Mouse (Mus musculus): ENCODE data around the gene Eif4g3. TPM values are rescaled to one million over a fixed set of nuclear protein-coding genes. Genes with fewer than 3 reads are reported as not detected.

The Eif4g3 gene
- total and polyA plus RNA-seq, 3 experiments = 29.1 to 43.7 (median 39.7) TPM

DNA sequence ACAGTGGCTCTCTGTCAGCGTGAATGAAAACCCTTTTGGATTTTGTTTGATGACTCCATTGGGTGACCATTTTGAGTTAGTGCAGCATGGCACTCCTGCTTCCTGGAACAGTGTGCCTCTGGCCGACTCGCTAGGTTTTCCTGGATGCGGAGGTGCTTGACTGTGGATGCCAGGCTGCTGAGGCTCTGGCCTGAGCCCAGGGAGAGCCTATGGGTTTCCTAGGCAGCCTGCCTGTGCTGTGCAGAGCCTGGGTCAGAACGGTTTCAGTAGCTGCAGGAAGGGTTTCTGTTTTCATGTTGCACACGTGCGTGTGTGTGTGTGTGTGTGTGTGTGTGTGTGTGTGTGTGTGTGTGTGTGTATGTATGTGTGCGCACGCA, 46.4 kb downstream of the Eif4g3 start:
- no peaks in the 10 kb centered on the region for H3K27me3 ChIP-seq (ENCODE audit: control insufficient read depth, insufficient read depth, low read length)
- peak in 1 of 2 experiments; percentile 27 for DNase-seq
- WGBS = 65% methylated on average over 9 of the region's 9 CpGs
- intact Hi-C loops (cut with DNase I) = no loop called here
- H3K79me2 ChIP-seq (replicated peaks; ENCODE audit: control insufficient read depth, insufficient read depth, low read length) = 0 out of 2 replicates have a peak, but pooled peaks cover 2% of the 10 kb centered on the region
- no peak overlapping the region for H3K4me3 ChIP-seq
- TF ChIP-seq EP300 (IDR thresholded peaks at IDR 0.05; ENCODE audit: insufficient read depth, low read depth, low read length) (no peak), POLR2A (IDR thresholded peaks at IDR 0.05; ENCODE audit: insufficient read depth, low read depth, low read length) (no peak), CTCF (IDR thresholded peaks at IDR 0.05) (no peak)
- H3K27ac ChIP-seq = no peak overlapping the region
- no peak overlapping the region for H3K9ac ChIP-seq (ENCODE audit: low read depth, low read length)
- peaks cover 6% of the 10 kb centered on the region for H3K4me1 ChIP-seq (ENCODE audit: control insufficient read depth, insufficient read depth, low read length)
- H3K36me3 ChIP-seq (ENCODE audit: control insufficient read depth, insufficient read depth, low read length) = no peaks in the 10 kb centered on the region

DNA sequence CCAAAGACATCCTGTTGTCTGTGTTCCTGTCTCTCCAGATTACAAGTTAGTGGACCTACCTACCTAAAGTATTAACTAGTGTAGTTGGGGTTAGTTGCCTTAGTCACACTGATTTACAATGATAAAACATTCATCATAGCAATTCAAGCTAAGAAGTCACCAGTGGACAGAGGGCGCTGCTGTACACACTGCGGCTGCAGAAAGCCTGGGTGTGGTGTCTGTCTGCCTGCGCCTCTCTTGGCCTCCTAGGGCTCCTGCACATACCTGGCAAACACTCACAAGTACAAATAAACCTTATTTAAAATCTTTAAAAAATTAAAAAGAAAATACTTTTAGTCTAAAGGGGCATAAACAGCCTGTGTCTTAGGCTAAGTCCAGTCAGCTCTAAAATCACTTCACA, 47.8 kb downstream of the Eif4g3 start:
- intact Hi-C loops (cut with DNase I) = no loop called here
- 94% methylated on average over 3 of the region's 3 CpGs for WGBS
- DNase-seq = no peak
- Histone ChIP-seq H3K4me1 (ENCODE audit: control insufficient read depth, insufficient read depth, low read length) (peaks cover 6% of the 10 kb centered on the region), H3K36me3 (ENCODE audit: control insufficient read depth, insufficient read depth, low read length) (no peaks in the 10 kb centered on the region), H3K9ac (ENCODE audit: low read depth, low read length) (no peak overlapping the region), H3K79me2 (replicated peaks; ENCODE audit: control insufficient read depth, insufficient read depth, low read length) (0 out of 2 replicates have a peak, but pooled peaks cover 2% of the 10 kb centered on the region), H3K27ac (no peak overlapping the region), H3K27me3 (ENCODE audit: control insufficient read depth, insufficient read depth, low read length) (no peaks in the 10 kb centered on the region), H3K4me3 (no peak overlapping the region)
- TF ChIP-seq CTCF (IDR thresholded peaks at IDR 0.05) = 0 out of 2 replicates have a peak, but pooled peaks have one; percentile 16
- TF ChIP-seq POLR2A (IDR thresholded peaks at IDR 0.05; ENCODE audit: insufficient read depth, low read depth, low read length) = no peak

DNA sequence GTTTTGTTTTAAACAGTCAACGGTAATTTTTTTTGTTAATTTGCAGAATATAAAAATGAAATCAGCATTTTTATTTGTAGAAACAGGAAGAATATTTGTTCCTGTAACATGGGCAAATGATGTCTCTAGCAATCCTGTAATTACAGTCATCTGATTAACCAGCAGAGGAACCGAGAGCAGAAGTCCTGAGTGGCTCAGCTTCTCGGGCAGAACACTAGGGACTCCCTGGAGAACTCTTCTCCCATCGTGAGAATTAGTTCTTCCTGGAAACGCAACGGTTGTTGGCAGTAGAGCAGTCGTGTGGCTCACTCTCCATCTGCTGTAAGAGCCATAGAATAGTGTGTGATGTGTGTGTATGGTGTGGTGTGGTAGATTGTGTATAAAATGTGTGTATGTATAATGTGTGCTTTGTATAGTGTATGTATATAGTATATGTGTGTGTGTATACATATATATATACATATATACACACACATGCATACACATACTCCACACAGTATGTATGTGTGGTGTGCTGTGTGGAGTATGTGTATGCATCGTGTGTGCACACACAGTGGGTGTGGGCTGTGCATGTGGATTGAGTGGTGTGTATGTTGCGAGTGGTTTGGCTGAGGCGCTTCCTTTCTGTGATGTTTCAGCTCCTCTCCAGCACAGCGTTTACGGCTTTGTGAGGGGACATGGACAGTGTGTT, 48.9 kb downstream of the Eif4g3 start:
- H3K4me3 ChIP-seq = no peak overlapping the region
- no peaks in the 10 kb centered on the region for H3K27me3 ChIP-seq (ENCODE audit: control insufficient read depth, insufficient read depth, low read length)
- intact Hi-C loops (cut with DNase I) = no loop called here
- H3K79me2 ChIP-seq (replicated peaks; ENCODE audit: control insufficient read depth, insufficient read depth, low read length) = 0 out of 2 replicates have a peak, but pooled peaks cover 2% of the 10 kb centered on the region
- TF ChIP-seq EP300 (IDR thresholded peaks at IDR 0.05; ENCODE audit: insufficient read depth, low read depth, low read length) = no peak
- TF ChIP-seq POLR2A (IDR thresholded peaks at IDR 0.05; ENCODE audit: insufficient read depth, low read depth, low read length) = no peak
- peak overlapping the region; percentile 44; the same call in 1 of the 2 replicates for H3K27ac ChIP-seq
- peaks cover 6% of the 10 kb centered on the region for H3K4me1 ChIP-seq (ENCODE audit: control insufficient read depth, insufficient read depth, low read length)
- DNase-seq = no peak
- no peak overlapping the region for H3K9ac ChIP-seq (ENCODE audit: low read depth, low read length)
- 57% methylated on average over 12 of the region's 12 CpGs for WGBS
- no peaks in the 10 kb centered on the region for H3K36me3 ChIP-seq (ENCODE audit: control insufficient read depth, insufficient read depth, low read length)

DNA sequence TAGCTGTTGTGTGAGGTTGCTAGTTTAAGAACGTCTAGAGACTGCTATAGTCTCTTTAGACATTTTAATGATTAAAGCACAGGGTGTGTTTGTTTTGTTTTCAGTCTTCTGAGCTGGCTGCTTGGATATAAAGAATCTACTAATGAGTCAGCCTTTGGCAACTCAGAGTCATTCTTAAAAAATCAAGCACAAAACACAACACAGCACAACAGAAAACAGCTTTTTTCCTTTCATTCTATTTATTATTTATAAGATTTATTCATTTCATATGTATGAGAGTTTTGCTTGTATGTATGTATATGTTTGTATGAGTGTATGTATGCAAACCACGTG, 49.4 kb downstream of the Eif4g3 start:
- TF ChIP-seq CTCF (IDR thresholded peaks at IDR 0.05) (no peak), POLR2A (IDR thresholded peaks at IDR 0.05; ENCODE audit: insufficient read depth, low read depth, low read length) (no peak), EP300 (IDR thresholded peaks at IDR 0.05; ENCODE audit: insufficient read depth, low read depth, low read length) (no peak)
- WGBS = 57% methylated on average over 2 of the region's 2 CpGs
- Histone ChIP-seq H3K27ac (peak overlapping the region; percentile 44; the same call in 1 of the 2 replicates), H3K4me1 (ENCODE audit: control insufficient read depth, insufficient read depth, low read length) (peaks cover 6% of the 10 kb centered on the region), H3K36me3 (ENCODE audit: control insufficient read depth, insufficient read depth, low read length) (no peaks in the 10 kb centered on the region), H3K4me3 (no peak overlapping the region), H3K9ac (ENCODE audit: low read depth, low read length) (no peak overlapping the region), H3K79me2 (replicated peaks; ENCODE audit: control insufficient read depth, insufficient read depth, low read length) (0 out of 2 replicates have a peak, but pooled peaks cover 2% of the 10 kb centered on the region), H3K27me3 (ENCODE audit: control insufficient read depth, insufficient read depth, low read length) (no peaks in the 10 kb centered on the region)
- no peak for DNase-seq
- intact Hi-C loops (cut with DNase I) = no loop called here

DNA sequence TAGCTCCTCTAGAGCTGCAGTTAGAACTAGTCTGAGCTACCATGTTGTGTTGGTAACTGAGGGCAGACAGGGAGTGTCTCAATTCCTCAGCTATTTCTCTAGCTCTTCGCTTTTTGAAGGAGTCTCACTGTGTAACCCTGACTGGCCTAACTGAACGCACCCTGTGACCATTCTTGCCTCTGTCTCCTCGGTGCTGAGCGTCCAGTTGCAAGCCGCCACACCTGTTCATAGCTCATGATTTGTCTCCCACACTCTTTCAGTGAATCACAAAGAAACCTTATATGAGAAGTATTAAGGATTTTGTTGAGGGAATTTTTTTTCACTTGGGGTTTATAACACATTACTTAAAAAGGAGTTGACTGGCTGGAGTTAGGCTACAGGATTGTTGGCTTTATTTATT, 49.8 kb downstream of the Eif4g3 start:
- 92% methylated on average over 5 of the region's 5 CpGs for WGBS
- no peak for DNase-seq
- peaks cover 6% of the 10 kb centered on the region for H3K4me1 ChIP-seq (ENCODE audit: control insufficient read depth, insufficient read depth, low read length)
- no peak overlapping the region for H3K4me3 ChIP-seq
- no peak for TF ChIP-seq CTCF (IDR thresholded peaks at IDR 0.05)
- no peak for TF ChIP-seq EP300 (IDR thresholded peaks at IDR 0.05; ENCODE audit: insufficient read depth, low read depth, low read length)
- TF ChIP-seq POLR2A (IDR thresholded peaks at IDR 0.05; ENCODE audit: insufficient read depth, low read depth, low read length) = no peak
- H3K9ac ChIP-seq (ENCODE audit: low read depth, low read length) = no peak overlapping the region
- H3K36me3 ChIP-seq (ENCODE audit: control insufficient read depth, insufficient read depth, low read length) = no peaks in the 10 kb centered on the region
- intact Hi-C loops (cut with DNase I) = no loop called here
- no peak overlapping the region; the same call in 1 of the 2 replicates for H3K27ac ChIP-seq
- no peaks in the 10 kb centered on the region for H3K27me3 ChIP-seq (ENCODE audit: control insufficient read depth, insufficient read depth, low read length)
- H3K79me2 ChIP-seq (replicated peaks; ENCODE audit: control insufficient read depth, insufficient read depth, low read length) = 0 out of 2 replicates have a peak, but pooled peaks cover 2% of the 10 kb centered on the region

DNA sequence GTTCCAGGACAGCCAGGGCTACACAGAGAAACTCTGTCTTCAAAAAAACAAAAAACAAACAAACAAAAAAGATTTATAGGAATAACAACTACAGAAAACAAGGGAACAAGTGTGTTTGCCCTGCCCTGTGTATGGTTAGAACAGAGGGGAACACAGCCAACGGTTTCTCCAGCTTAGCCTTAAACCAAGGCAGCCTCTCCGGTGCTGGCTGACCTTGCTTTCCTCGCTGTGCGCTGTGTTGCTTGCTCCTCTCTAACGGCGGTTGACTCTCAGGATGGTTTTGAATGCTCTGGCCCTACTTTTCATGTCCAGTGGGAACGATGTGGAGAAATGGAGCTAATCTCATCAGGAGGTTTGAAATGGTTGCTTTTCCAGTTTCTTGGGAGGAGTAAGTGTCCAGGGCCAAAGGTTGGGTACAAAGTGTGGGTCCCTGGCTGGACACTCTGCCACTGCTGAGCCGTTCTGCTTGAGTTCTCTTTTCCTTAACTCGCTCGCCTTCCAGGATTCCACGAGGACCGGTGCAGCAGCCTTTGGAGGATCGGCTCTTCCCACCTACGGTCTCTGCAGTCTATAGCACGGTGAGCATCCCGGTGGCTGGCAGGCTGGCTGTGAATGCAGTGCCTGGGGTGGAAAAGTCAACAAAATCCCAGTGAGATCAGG, 52.1 kb downstream of the Eif4g3 start:
- no peak for DNase-seq
- no peak for TF ChIP-seq EP300 (IDR thresholded peaks at IDR 0.05; ENCODE audit: insufficient read depth, low read depth, low read length)
- TF ChIP-seq CTCF (IDR thresholded peaks at IDR 0.05) = no peak
- no peak for TF ChIP-seq POLR2A (IDR thresholded peaks at IDR 0.05; ENCODE audit: insufficient read depth, low read depth, low read length)
- intact Hi-C loops (cut with DNase I) = no loop called here
- H3K4me1 ChIP-seq (ENCODE audit: control insufficient read depth, insufficient read depth, low read length) = peaks cover 4% of the 10 kb centered on the region
- 0 out of 2 replicates have a peak, but pooled peaks cover 4% of the 10 kb centered on the region for H3K79me2 ChIP-seq (replicated peaks; ENCODE audit: control insufficient read depth, insufficient read depth, low read length)
- WGBS = 97% methylated on average over 16 of the region's 16 CpGs
- H3K27ac ChIP-seq = no peak overlapping the region
- no peak overlapping the region for H3K9ac ChIP-seq (ENCODE audit: low read depth, low read length)
- no peaks in the 10 kb centered on the region for H3K36me3 ChIP-seq (ENCODE audit: control insufficient read depth, insufficient read depth, low read length)
- no peak overlapping the region for H3K4me3 ChIP-seq
- H3K27me3 ChIP-seq (ENCODE audit: control insufficient read depth, insufficient read depth, low read length) = no peaks in the 10 kb centered on the region
